Mouse (Mus musculus) layer of hippocampus, adult 6 months (tissue): ENCODE measurements around the gene Esp3. TPM values are rescaled to one million over a fixed set of nuclear protein-coding genes. Genes with fewer than 3 reads are reported as not detected.

Experiments used
- long read RNA-seq, 2 experiments: library from polyadenylated mRNA; unstranded; transcript quantifications; one replicate each; pipeline ENCODE4 v2.0.0; 2019 to 2020
- polyA plus RNA-seq: library from polyadenylated mRNA; unstranded; fragments of <200 nt; fragmentation: Nextera tagmentation; gene quantifications from 2 replicates; pipeline ENCODE4 v1.2.3, GENCODE M21; 2021

Esp3 gene
- polyA plus RNA-seq = not detected in 2 replicates
- long read RNA-seq, experiment 1 = 0 reads
- long read RNA-seq, experiment 2 = 0 reads

DNA sequence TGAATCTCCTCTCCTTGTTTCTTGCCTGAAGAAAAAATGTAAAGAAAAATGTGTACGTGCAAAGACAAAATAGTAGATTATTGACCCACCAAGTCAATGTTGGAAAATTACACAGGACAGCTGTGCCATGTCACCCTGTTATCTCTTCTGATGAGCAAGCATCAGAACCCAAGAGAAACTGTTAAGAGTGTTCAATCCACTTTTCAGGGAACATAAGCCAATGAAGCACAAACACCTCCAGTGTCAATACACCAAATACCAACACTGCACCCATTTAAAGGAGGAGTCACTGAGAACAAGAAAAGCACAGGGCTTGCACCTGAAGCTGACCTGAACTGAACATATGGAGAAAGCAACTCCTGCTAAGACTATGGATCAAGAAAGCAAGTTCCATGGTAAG, at the start of gene Esp3:
TSS of gene Esp3 (plus strand) at position 301 of the 400 bp plus-strand sequence.

DNA sequence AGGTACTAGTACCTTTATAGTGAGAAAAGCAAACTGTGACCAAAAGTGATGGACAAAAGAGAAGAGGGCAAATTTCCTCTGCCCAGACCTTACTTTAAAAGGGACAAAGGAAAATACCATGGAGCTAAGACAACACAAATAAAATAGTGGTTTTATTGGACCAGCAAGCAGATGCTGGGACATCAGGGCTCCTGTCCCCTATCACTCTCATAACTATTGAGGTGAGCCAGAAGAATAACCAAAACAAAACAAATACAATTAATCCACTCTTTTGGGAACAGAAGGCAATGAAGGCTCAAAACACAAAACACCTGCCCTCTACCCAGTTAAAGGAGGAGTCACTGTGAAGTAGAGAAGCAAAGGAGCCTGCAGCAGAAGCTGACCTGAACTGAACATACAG, 33.6 kb upstream of the Esp3 start, which contains the start of gene Esp4:
TSS of gene Esp4 (plus strand) at position 301 of the 400 bp plus-strand sequence.

Other genes starting within 250 kb of the Esp3 start
- not detected in 2 replicates for gene Esp8, start 112.1 kb upstream of the Esp3 start, polyA plus RNA-seq
- not detected in 2 replicates for gene Esp6, start 70.6 kb upstream of the Esp3 start, polyA plus RNA-seq
- not detected in 2 replicates for gene Esp4, start 33.5 kb upstream of the Esp3 start, polyA plus RNA-seq
- not detected in 2 replicates for gene Esp1, start 95.0 kb downstream of the Esp3 start, polyA plus RNA-seq
- not detected in 2 replicates for gene Crisp2, start 174.9 kb downstream of the Esp3 start, polyA plus RNA-seq
- not detected in 2 replicates for gene Rhag, start 179.1 kb downstream of the Esp3 start, polyA plus RNA-seq
- 0.18 TPM in 1 of 2 replicates, not detected in the other for gene 9130008F23Rik, start 248.5 kb downstream of the Esp3 start, polyA plus RNA-seq